Mouse (Mus musculus) thymus, adult 2 months (tissue): ENCODE measurements around the gene Poc1a.

Source experiments
- CTCF ChIP-seq: fragments of 200-500 bp; IDR thresholded peaks from 2 replicates; pipeline ENCODE4 v1.5.1; 2012; ENCODE audit warnings: mild to moderate bottlenecking, control low read depth, low read length, moderate library complexity, borderline replicate concordance; ENCODE audit not compliant: control insufficient read depth, poor library complexity, insufficient read depth; ENCODE audit errors: extremely low read depth
- POLR2A ChIP-seq: fragments of 200-500 bp; IDR thresholded peaks from 2 replicates; pipeline ENCODE4 v1.6.1; 2012; ENCODE audit warnings: mild to moderate bottlenecking, low read length, control low read depth, moderate library complexity; ENCODE audit not compliant: control insufficient read depth, poor library complexity, insufficient read depth; ENCODE audit errors: extremely low read depth

GRCm38 (mm10) chr9:106353779-106354178 lies 72.9 kb downstream of the Poc1a start:
- TF ChIP-seq CTCF: no peak
- TF ChIP-seq POLR2A: no peak
